Mouse (Mus musculus): ENCODE measurements around the gene Ddo. TPM values are rescaled to one million over a fixed set of nuclear protein-coding genes. Genes with fewer than 3 reads are reported as not detected.

Gene Ddo
- polyA plus RNA-seq, 1 experiment from 2014 or later, result 0.22 TPM

DNA sequence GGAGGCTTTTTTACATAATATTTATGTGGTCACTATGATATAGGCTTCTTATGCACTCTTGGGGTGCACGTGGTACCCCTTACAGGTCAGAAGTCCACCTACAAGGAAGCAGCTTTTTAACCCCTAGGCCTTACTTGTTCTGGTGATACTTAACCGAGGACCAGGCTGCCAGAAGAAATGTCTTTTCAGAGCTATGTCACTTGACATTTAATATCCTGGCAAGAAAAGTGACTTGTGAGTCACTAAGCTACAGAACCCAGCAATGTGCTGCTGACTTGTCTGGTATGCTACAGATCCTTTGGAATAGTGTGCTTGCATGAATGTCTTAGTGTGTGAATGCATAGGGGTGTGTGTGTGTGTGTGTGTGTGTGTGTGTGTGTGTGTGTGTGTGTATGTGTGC is 57.6 kb downstream of the Ddo start:
- H3K9me3 ChIP-seq, result 0 out of 2 replicates have a peak, but pooled peaks cover 4% of the 10 kb centered on the region
- H3K4me3 ChIP-seq, result no peak overlapping the region
- 63% methylated on average over 2 of the region's 2 CpGs for WGBS
- ATAC-seq (ENCODE audit: insufficient number of reproducible peaks, insufficient read depth, low FRiP score, low TSS enrichment), result no peak
- no peak overlapping the region for H3K9ac ChIP-seq
- H3K27me3 ChIP-seq, result no peaks in the 10 kb centered on the region
- H3K4me2 ChIP-seq (replicated peaks), result no peak overlapping the region
- no peak overlapping the region for H3K27ac ChIP-seq
- H3K36me3 ChIP-seq, result no peaks in the 10 kb centered on the region
- H3K4me1 ChIP-seq, result peaks cover 10% of the 10 kb centered on the region

DNA sequence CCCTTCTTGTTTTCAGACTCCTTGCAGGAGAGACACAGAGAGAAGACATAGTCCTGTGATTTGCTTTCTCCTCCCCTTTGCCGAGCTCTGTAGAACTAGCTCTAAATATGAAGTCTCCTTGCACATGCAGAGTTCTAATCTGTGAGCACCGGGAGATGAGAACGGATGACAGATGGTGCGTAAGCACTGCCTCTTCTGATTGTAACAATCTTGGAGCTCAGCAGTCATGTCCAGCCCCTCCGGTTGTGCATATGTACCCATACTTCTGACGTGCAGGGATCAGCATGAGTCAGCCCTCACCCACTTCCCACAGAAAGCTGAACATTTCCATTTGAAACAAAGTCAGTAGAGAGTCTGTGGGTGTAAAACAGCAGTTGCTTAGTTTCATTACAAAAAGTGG is 58.5 kb downstream of the Ddo start:
- Histone ChIP-seq H3K4me1 (peaks cover 6% of the 10 kb centered on the region), H3K9me3 (0 out of 2 replicates have a peak, but pooled peaks cover 4% of the 10 kb centered on the region), H3K4me3 (no peak overlapping the region), H3K36me3 (no peaks in the 10 kb centered on the region), H3K27ac (no peak overlapping the region), H3K4me2 (replicated peaks) (no peak overlapping the region), H3K9ac (no peak overlapping the region), H3K27me3 (no peaks in the 10 kb centered on the region)
- 80% methylated on average over 6 of the region's 6 CpGs for WGBS
- ATAC-seq (ENCODE audit: insufficient number of reproducible peaks, insufficient read depth, low FRiP score, low TSS enrichment), result no peak

DNA sequence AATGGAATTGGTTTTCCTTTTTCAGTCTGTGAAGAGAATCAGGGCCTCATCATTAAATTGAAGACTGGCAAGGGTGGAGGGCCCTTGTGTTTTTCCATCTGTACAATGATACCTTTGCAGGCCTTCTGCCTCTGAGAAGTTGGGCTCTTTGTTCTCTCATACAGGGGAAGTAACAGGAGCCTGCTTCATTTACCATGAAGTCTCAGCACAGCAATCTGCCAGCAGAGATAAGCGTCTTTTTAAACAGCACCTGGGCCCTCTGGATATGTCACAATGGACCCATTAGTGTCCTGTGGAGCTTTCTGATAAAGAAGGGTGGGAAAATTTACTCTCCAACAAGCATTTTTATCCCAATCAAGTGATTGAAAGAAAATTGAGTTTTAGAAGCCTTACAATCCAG is 59.1 kb downstream of the Ddo start:
- Histone ChIP-seq H3K4me3 (no peak overlapping the region), H3K9me3 (0 out of 2 replicates have a peak, but pooled peaks cover 4% of the 10 kb centered on the region), H3K9ac (no peak overlapping the region), H3K27me3 (no peaks in the 10 kb centered on the region), H3K36me3 (no peaks in the 10 kb centered on the region), H3K27ac (no peak overlapping the region), H3K4me1 (peaks cover 1% of the 10 kb centered on the region), H3K4me2 (replicated peaks) (no peak overlapping the region)
- ATAC-seq (ENCODE audit: insufficient number of reproducible peaks, insufficient read depth, low FRiP score, low TSS enrichment), result no peak
- WGBS, result 33% methylated on average over 1 of the region's 1 CpGs

DNA sequence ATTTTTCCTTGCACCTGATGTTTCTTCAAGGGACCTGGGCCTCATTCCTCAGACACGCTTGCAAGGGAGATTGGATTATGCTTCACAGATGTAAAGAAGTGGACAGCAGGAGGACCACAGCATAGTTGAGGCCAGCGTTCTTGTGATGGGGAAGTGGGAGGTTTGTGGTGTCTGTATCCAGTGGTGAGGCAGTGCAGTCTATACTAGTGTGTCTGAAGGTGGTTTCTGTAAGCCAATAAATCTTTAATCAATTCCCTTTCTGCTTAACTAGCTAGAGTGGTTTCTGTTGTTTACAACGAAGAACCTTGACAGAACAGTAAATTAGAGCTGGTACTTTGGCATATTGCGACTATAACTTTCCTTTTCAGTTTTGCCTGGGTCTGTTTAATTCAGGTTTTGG is 68.8 kb downstream of the Ddo start:
- H3K9me3 ChIP-seq, result no peaks in the 10 kb centered on the region
- ATAC-seq (ENCODE audit: insufficient number of reproducible peaks, insufficient read depth, low FRiP score, low TSS enrichment), result no peak
- no peak overlapping the region for H3K4me3 ChIP-seq
- no peak overlapping the region for H3K4me2 ChIP-seq (replicated peaks)
- no peaks in the 10 kb centered on the region for H3K4me1 ChIP-seq
- no peaks in the 10 kb centered on the region for H3K36me3 ChIP-seq
- no peak overlapping the region for H3K27ac ChIP-seq
- H3K9ac ChIP-seq, result no peak overlapping the region
- no peaks in the 10 kb centered on the region for H3K27me3 ChIP-seq
- 79% methylated on average over 4 of the region's 4 CpGs for WGBS

DNA sequence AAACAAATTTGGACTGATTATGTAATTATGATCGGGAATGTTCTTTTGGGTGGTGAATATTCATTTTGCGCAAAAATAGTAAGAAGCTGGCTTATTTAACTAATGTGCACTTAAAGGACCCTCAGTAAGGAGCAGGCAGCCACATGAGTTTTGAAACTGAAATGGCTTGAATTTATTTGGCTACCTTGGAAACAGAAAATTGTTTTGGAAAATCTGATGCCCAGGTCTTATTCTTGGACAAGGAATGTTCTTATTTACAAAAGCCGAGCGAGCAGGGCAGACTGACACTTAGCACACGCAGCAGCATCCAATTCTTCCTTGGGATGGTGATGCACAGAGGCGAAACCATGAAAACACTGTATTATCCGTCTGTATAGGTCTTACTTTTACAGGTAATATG is 81.3 kb downstream of the Ddo start:
- peaks cover 7% of the 10 kb centered on the region for H3K4me1 ChIP-seq
- H3K4me3 ChIP-seq, result no peak overlapping the region
- H3K9ac ChIP-seq, result no peak overlapping the region
- H3K4me2 ChIP-seq (replicated peaks), result no peak overlapping the region
- WGBS, result 72% methylated on average over 7 of the region's 7 CpGs
- H3K36me3 ChIP-seq, result no peaks in the 10 kb centered on the region
- no peaks in the 10 kb centered on the region for H3K9me3 ChIP-seq
- H3K27ac ChIP-seq, result no peak overlapping the region
- H3K27me3 ChIP-seq, result no peaks in the 10 kb centered on the region
- ATAC-seq (ENCODE audit: insufficient number of reproducible peaks, insufficient read depth, low FRiP score, low TSS enrichment), result no peak

DNA sequence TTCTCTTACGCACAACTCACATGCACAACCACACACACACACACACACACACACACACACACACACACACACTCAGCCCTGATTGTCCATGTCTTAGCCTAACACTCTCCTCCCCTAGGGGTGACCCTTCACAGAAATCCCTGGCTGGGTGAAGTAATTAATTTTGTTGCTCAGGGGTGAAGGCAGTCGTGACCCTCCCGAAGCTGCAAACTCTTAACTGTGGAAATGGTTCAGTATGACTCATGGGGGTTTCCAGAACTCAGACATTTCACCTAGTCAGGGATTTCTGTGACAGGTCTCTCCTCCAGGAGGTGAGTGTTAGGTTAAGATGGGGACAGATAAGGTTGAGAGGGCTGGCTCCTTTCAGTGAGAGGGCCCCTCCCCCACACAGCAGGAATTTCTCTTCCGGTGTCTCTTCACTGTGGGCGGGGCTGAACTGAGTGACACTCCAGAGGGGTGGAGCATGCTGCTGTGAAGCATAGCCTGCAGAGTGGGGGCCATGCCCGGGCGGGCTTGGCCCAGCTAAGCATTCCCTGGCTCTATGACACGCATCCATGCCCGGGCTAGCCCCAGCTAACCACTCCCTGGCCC is 83.3 kb downstream of the Ddo start:
- WGBS, result 30% methylated on average over 9 of the region's 9 CpGs
- Histone ChIP-seq H3K9me3 (no peaks in the 10 kb centered on the region), H3K27ac (no peak overlapping the region), H3K9ac (no peak overlapping the region), H3K4me1 (peaks cover 7% of the 10 kb centered on the region), H3K4me2 (replicated peaks) (no peak overlapping the region), H3K4me3 (no peak overlapping the region), H3K36me3 (no peaks in the 10 kb centered on the region), H3K27me3 (no peaks in the 10 kb centered on the region)
- ATAC-seq (ENCODE audit: insufficient number of reproducible peaks, insufficient read depth, low FRiP score, low TSS enrichment), result 0 out of 2 replicates have a peak, but pooled peaks have one; percentile 22

DNA sequence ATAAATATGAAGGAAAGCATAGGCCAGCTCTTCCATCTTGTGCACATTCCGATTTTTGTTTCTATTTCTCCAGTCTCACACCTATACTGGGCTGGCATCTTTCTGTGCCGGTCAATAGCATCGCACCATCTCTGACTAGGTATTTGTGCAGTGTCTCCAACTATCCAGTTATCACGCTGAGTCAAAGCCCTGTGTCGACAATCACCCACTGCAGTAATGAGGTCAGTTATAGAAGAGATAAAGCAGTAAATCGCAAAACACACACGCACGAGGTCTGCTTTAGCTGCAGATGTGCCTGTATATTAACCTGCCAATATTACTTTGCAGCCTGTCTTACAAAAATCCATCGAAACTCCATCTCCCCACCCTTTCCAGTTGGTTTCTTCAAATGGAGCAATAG is 84.0 kb downstream of the Ddo start:
- Histone ChIP-seq H3K9me3 (no peaks in the 10 kb centered on the region), H3K4me3 (no peak overlapping the region), H3K4me1 (peaks cover 7% of the 10 kb centered on the region), H3K36me3 (no peaks in the 10 kb centered on the region), H3K27me3 (no peaks in the 10 kb centered on the region), H3K9ac (no peak overlapping the region), H3K4me2 (replicated peaks) (no peak overlapping the region), H3K27ac (no peak overlapping the region)
- no peak for ATAC-seq (ENCODE audit: insufficient number of reproducible peaks, insufficient read depth, low FRiP score, low TSS enrichment)
- 92% methylated on average over 9 of the region's 9 CpGs for WGBS

DNA sequence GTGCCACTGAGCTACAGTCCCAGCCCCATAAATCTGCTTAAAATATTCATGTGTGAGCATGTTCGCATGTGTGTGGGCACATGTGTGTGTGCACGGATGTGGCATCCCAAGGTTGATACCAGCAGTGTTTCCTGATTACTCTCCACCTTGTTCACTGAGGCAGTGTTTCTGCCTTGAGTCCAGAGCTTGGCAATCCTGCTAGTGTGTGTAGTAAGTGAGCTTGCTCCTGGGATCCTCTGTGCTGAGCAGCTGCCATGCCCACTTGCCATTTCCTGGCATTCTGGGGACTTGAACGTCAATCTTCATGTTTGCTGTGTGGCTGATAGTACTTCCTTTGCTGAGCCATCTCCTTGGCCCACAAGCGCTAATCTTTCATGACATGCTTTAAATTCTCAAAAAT is 85.3 kb downstream of the Ddo start:
- WGBS, result 85% methylated on average over 4 of the region's 4 CpGs
- Histone ChIP-seq H3K27ac (no peak overlapping the region), H3K9me3 (no peaks in the 10 kb centered on the region), H3K4me2 (replicated peaks) (no peak overlapping the region), H3K4me1 (peaks cover 7% of the 10 kb centered on the region), H3K27me3 (no peaks in the 10 kb centered on the region), H3K9ac (no peak overlapping the region), H3K4me3 (no peak overlapping the region), H3K36me3 (no peaks in the 10 kb centered on the region)
- ATAC-seq (ENCODE audit: insufficient number of reproducible peaks, insufficient read depth, low FRiP score, low TSS enrichment), result no peak

DNA sequence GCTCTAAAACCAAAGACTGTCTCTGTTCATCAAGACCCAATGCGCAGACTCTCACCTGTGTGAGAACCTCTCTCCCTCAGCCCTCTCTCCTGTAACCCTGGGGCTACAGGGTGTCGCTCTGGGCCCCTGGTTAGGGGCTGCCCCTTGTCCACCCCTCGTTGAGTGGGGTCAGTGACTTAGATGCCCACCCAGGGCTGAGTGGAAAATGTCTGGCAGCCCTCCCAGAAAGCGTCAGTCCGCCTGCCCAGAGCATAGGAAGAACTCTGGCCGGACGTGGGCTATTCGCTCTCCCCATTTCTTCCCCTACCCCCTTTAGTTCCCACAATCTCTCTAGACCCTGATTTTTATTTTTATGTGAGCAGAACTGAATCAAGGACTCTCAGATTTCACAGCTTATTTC is 86.5 kb downstream of the Ddo start:
- H3K9ac ChIP-seq, result no peak overlapping the region
- no peaks in the 10 kb centered on the region for H3K36me3 ChIP-seq

DNA sequence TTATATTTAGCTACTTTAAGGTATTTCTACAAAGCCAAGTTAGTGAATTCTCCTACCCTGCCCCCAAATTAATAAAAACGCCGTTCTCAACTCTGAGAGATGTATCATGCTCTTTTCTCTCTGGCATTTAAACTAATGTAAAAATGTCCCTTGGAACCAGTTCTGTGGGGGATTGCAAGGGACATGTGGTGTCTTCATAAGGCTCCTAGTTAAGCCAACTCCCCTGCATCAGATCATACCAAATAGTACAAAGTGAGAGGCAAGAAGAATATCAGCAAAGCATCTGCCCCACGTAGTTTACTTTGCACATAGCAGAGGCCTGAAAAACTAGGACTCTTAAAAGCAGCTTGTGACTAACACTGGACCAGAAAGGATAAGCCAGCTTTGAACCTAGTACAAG is 86.9 kb downstream of the Ddo start:
- peaks cover 7% of the 10 kb centered on the region for H3K4me1 ChIP-seq
- no peak overlapping the region for H3K27ac ChIP-seq
- 84% methylated on average over 3 of the region's 3 CpGs for WGBS
- no peaks in the 10 kb centered on the region for H3K9me3 ChIP-seq
- H3K4me3 ChIP-seq, result no peak overlapping the region
- no peak overlapping the region for H3K4me2 ChIP-seq (replicated peaks)
- no peak overlapping the region for H3K9ac ChIP-seq
- no peak for ATAC-seq (ENCODE audit: insufficient number of reproducible peaks, insufficient read depth, low FRiP score, low TSS enrichment)
- no peaks in the 10 kb centered on the region for H3K36me3 ChIP-seq
- H3K27me3 ChIP-seq, result no peaks in the 10 kb centered on the region

More for the DNA sequence above, 86.5 kb downstream of the Ddo start:
- H3K27ac ChIP-seq, result 0 out of 2 replicates have a peak overlapping the region, but pooled peaks have one; percentile 30
- H3K9me3 ChIP-seq, result no peaks in the 10 kb centered on the region
- no peak for ATAC-seq (ENCODE audit: insufficient number of reproducible peaks, insufficient read depth, low FRiP score, low TSS enrichment)
- peaks cover 7% of the 10 kb centered on the region for H3K4me1 ChIP-seq
- H3K27me3 ChIP-seq, result no peaks in the 10 kb centered on the region
- WGBS, result 71% methylated on average over 8 of the region's 8 CpGs
- no peak overlapping the region for H3K4me3 ChIP-seq
- no peak overlapping the region for H3K4me2 ChIP-seq (replicated peaks)

DNA sequence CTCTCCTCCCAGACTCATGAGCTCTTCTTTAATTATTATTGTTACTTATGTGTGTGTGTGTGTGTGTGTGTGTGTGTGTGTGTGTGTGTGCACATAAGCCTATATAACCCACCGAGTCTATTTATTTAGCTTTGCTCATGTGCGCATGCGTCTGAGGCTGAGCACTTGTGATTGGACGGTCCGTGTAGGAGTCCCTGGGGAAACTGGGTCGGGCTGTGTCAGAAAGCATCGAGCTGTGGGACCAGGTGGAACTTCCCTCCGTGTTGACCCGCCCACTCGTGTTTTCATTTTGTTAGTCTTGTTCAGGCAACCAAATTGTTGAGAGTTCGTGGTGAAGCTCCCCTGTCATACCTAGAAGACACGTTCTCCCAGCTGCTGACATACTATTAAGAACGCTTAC is 88.6 kb downstream of the Ddo start:
- Histone ChIP-seq H3K4me2 (replicated peaks) (no peak overlapping the region), H3K4me3 (no peak overlapping the region), H3K9me3 (no peaks in the 10 kb centered on the region), H3K4me1 (peaks cover 2% of the 10 kb centered on the region), H3K27ac (no peak overlapping the region), H3K27me3 (no peaks in the 10 kb centered on the region), H3K9ac (no peak overlapping the region), H3K36me3 (no peaks in the 10 kb centered on the region)
- WGBS, result 91% methylated on average over 13 of the region's 13 CpGs
- ATAC-seq (ENCODE audit: insufficient number of reproducible peaks, insufficient read depth, low FRiP score, low TSS enrichment), result no peak

DNA sequence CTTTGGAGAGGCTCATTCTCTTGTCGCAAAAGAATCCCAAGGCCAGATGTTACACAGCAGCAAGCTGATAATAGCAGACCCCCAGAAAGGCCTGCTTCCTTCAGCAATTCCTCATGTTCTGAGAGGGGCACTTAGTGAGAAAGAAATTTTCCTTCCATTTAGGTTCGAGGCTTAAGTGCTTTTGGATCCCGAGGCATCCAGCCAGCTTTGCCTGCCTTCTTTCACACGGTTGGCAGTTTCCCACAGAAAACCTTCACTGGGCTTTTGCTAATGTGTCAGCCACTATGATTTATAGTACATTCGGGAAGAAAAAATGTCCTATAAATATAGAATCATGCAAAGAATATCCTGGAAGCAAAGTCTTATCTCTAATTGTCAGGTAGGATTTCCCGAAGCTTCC is 89.3 kb downstream of the Ddo start:
- H3K9ac ChIP-seq, result no peak overlapping the region
- H3K9me3 ChIP-seq, result no peaks in the 10 kb centered on the region
- no peaks in the 10 kb centered on the region for H3K36me3 ChIP-seq
- no peaks in the 10 kb centered on the region for H3K4me1 ChIP-seq
- no peak for ATAC-seq (ENCODE audit: insufficient number of reproducible peaks, insufficient read depth, low FRiP score, low TSS enrichment)
- no peak overlapping the region for H3K4me2 ChIP-seq (replicated peaks)
- H3K4me3 ChIP-seq, result no peak overlapping the region
- no peak overlapping the region for H3K27ac ChIP-seq
- 76% methylated on average over 6 of the region's 6 CpGs for WGBS
- no peaks in the 10 kb centered on the region for H3K27me3 ChIP-seq

DNA sequence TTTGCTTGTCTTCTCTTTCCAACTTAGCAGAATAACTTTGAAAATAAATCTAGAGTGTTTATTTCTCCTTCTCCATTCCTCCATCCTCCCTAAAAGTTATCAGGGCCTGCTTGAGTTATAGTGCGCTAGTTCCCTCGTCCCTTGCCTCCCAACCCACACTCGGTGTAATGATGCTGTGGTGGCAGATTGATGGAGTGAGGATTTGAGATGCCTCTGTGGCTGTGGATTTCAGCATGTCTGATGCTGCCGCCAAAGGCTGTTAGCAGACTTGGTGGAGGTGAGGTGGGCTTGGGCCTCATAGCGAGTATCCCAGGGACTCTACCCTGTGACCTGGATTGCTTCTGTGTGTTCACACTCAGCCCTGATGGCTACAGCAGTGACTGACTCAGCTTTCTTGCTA is 91.1 kb downstream of the Ddo start:
- Histone ChIP-seq H3K4me1 (peaks cover 3% of the 10 kb centered on the region; the same call in 1 of the 2 replicates), H3K27ac (no peak overlapping the region), H3K9ac (no peak overlapping the region), H3K27me3 (no peaks in the 10 kb centered on the region), H3K4me3 (no peak overlapping the region), H3K36me3 (no peaks in the 10 kb centered on the region), H3K9me3 (no peaks in the 10 kb centered on the region), H3K4me2 (replicated peaks) (no peak overlapping the region)
- no peak for ATAC-seq (ENCODE audit: insufficient number of reproducible peaks, insufficient read depth, low FRiP score, low TSS enrichment)
- 76% methylated on average over 5 of the region's 5 CpGs for WGBS

All from embryonic facial prominence, embryonic 12.5 days (tissue).